Mouse (Mus musculus) heart, postnatal 0 days (tissue): Measurements from ENCODE around the gene Itga1. TPM values are rescaled to one million over a fixed set of nuclear protein-coding genes. Genes with fewer than 3 reads are reported as not detected.

Experiments used
- ATAC-seq: fragments of 200-750 bp; cut with Nextera tagmentation; 2 replicates; pipeline ENCODE4 v1.8.0; 2017; ENCODE audit warnings: low read depth, moderate number of reproducible peaks, moderate library complexity; ENCODE audit not compliant: insufficient read depth
- DNase-seq: peaks from one replicate; pipeline ENCODE4 v3.0.0-alpha.2; 2016; ENCODE audit warnings: low spot score
- H3K27ac ChIP-seq: fragments of 300-500 bp; sonication (generic); 2 replicates; pipeline ENCODE4 v1.5.1; 2014; ENCODE audit warnings: low read depth, mild to moderate bottlenecking
- H3K27me3 ChIP-seq: fragments of 300-500 bp; sonication (generic); 2 replicates; pipeline ENCODE4 v1.6.1; 2014; ENCODE audit warnings: low read length, mixed read lengths; ENCODE audit not compliant: control insufficient read depth, insufficient read depth
- H3K36me3 ChIP-seq: fragments of 300-500 bp; sonication (generic); replicated peaks from 2 replicates; pipeline ENCODE4 v1.6.1; 2014; ENCODE audit warnings: low read length, mixed read lengths; ENCODE audit not compliant: control insufficient read depth, insufficient read depth
- H3K4me1 ChIP-seq: fragments of 300-500 bp; sonication (generic); 2 replicates; pipeline ENCODE4 v1.6.1; 2014; ENCODE audit warnings: antibody characterized with exemption; ENCODE audit not compliant: control insufficient read depth, insufficient read depth
- H3K4me2 ChIP-seq: fragments of 300-500 bp; sonication (generic); 2 replicates; pipeline ENCODE4 v1.6.1; 2014; ENCODE audit warnings: low read depth, mild to moderate bottlenecking, low read length, moderate library complexity
- H3K4me3 ChIP-seq: fragments of 300-500 bp; sonication (generic); 2 replicates; pipeline ENCODE4 v1.5.1; 2014; ENCODE audit warnings: low read depth, low read length
- H3K9ac ChIP-seq: fragments of 300-500 bp; sonication (generic); replicated peaks from 2 replicates; pipeline ENCODE4 v1.6.1; 2014; ENCODE audit warnings: low read depth, low read length, mixed read lengths
- H3K9me3 ChIP-seq: fragments of 300-500 bp; sonication (generic); replicated peaks from 2 replicates; pipeline ENCODE4 v1.6.1; 2016; ENCODE audit warnings: low read length; ENCODE audit not compliant: control insufficient read depth
- CTCF ChIP-seq: IDR thresholded peaks from 2 replicates; pipeline ENCODE4 v1.5.1; 2016; ENCODE audit warnings: antibody characterized with exemption, control low read depth, low read depth
- EP300 ChIP-seq: IDR thresholded peaks from 2 replicates; pipeline ENCODE4 v1.6.1; 2016; ENCODE audit warnings: antibody characterized with exemption, low read depth
- WGBS: fragments of 180-500 bp; shearing (Covaris S2); extraction: QIAGEN DNeasy Blood & Tissue Kit; methylation state at CpG from one replicate; pipeline ENCODE4 v1.1.7; 2014; 5-methylcytosine and 5-hydroxymethylcytosine counted together
- polyA plus RNA-seq: library from polyadenylated mRNA; unstranded; fragments of >200 nt; fragmentation: Nextera tagmentation; extraction: Ambion mirVana; gene quantifications from 2 replicates; pipeline ENCODE4 v1.2.1, GENCODE M21; 2015
- total RNA-seq: library from RNA; depleted of rRNA; stranded (reverse); fragments of >200 nt; gene quantifications from 2 replicates; pipeline ENCODE4 v1.2.3, GENCODE M21; 2014; ENCODE audit warnings: low replicate concordance; rRNA removed

Gene Itga1
- total and polyA plus RNA-seq, 2 experiments from 2014 or later: 16.7 to 41.5 TPM

GRCm38 (mm10) chr13:114910629-114911028 is 191.1 kb downstream of the Itga1 start:
- no peaks in the 10 kb centered on the region for H3K27me3 ChIP-seq
- 80% methylated on average over 9 of the region's 9 CpGs for WGBS

GRCm38 (mm10) chr13:114909514-114909913 is 192.2 kb downstream of the Itga1 start:
- no peaks in the 10 kb centered on the region for H3K9me3 ChIP-seq
- no peak overlapping the region for H3K4me2 ChIP-seq
- ATAC-seq: no peak
- H3K27me3 ChIP-seq: no peaks in the 10 kb centered on the region
- no peak for TF ChIP-seq EP300
- TF ChIP-seq CTCF: no peak
- H3K9ac ChIP-seq: no peak overlapping the region
- H3K36me3 ChIP-seq: no peaks in the 10 kb centered on the region
- H3K4me3 ChIP-seq: no peak overlapping the region
- DNase-seq: no peak
- no peak overlapping the region for H3K27ac ChIP-seq
- WGBS: 89% methylated on average over 5 of the region's 5 CpGs
- no peaks in the 10 kb centered on the region for H3K4me1 ChIP-seq

More at GRCm38 (mm10) chr13:114910629-114911028, 191.1 kb downstream of the Itga1 start:
- DNase-seq: no peak
- no peak for ATAC-seq
- Histone ChIP-seq H3K4me2 (no peak overlapping the region), H3K4me3 (no peak overlapping the region), H3K9me3 (no peaks in the 10 kb centered on the region), H3K27ac (no peak overlapping the region), H3K4me1 (no peaks in the 10 kb centered on the region), H3K36me3 (no peaks in the 10 kb centered on the region), H3K9ac (no peak overlapping the region)
- TF ChIP-seq EP300 (no peak), CTCF (no peak)

DNA sequence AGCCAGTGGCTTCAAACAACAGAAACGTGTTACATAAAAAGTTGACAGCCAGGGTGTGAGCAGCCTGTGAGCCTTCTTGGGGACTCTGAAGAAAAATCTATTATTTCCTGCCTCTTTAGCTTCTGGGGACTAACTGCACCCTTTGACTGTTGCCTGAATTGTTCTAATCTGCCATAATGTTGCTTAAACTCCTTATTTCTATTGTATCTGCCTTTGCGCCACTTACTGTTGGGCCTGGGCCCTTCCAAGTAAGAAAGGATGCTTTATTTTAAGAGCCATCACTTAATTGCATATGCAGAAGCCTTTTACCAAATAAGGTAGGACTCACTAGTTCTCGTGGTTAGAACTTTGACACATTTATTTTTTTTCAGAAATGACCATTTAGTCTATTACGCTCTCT is 193.9 kb downstream of the Itga1 start:
- ATAC-seq: no peak
- no peak overlapping the region for H3K9ac ChIP-seq
- no peaks in the 10 kb centered on the region for H3K36me3 ChIP-seq
- no peak overlapping the region for H3K27ac ChIP-seq
- no peak overlapping the region for H3K4me2 ChIP-seq
- H3K4me3 ChIP-seq: no peak overlapping the region
- 77% methylated on average over 4 of the region's 4 CpGs for WGBS
- no peaks in the 10 kb centered on the region for H3K27me3 ChIP-seq
- no peaks in the 10 kb centered on the region for H3K4me1 ChIP-seq
- no peak for TF ChIP-seq CTCF
- TF ChIP-seq EP300: no peak
- DNase-seq: no peak
- H3K9me3 ChIP-seq: no peaks in the 10 kb centered on the region

Other genes starting within 250 kb of the Itga1 start
- 1.6 and 2.3 TPM in 2 replicates for gene Itga2, start 169.9 kb downstream of the Itga1 start, total RNA-seq
- gene Itga2, start 169.9 kb downstream of the Itga1 start, polyA plus RNA-seq: 1.2 and 2.0 TPM in 2 replicates
- 25.7 and 30.2 TPM in 2 replicates for gene Pelo, start 11.8 kb downstream of the Itga1 start, total RNA-seq
- gene Pelo, start 11.8 kb downstream of the Itga1 start, polyA plus RNA-seq: 7.1 and 7.8 TPM in 2 replicates
- gene Gm49395, start within 50 bp of the Itga1 start, total RNA-seq: 4.1 and 24.8 TPM in 2 replicates
- gene Gm49395, start within 50 bp of the Itga1 start, polyA plus RNA-seq: 7.1 and 8.8 TPM in 2 replicates